Mouse (Mus musculus): Measurements from ENCODE around the gene Memo1.

- TF ChIP-seq HCFC1 (IDR thresholded peaks at IDR 0.05; ENCODE audit: borderline replicate concordance, insufficient read depth, low read length) = no peak
- no peak for TF ChIP-seq CHD2 (IDR thresholded peaks at IDR 0.05; ENCODE audit: low read depth, low read length)
- TF ChIP-seq ZC3H11A (IDR thresholded peaks at IDR 0.05; ENCODE audit: borderline replicate concordance, low read depth, low read length) = no peak
Observed at GRCm38 (mm10) chr17:74228131-74228759, 67.1 kb downstream of the Memo1 start.

Measured in ES-E14 (cell line).